Mouse (Mus musculus) liver, postnatal 0 days (tissue): ENCODE measurements around the gene Rdh5. TPM values are rescaled to one million over a fixed set of nuclear protein-coding genes. Genes with fewer than 3 reads are reported as not detected.

ENCODE experiments used
- ATAC-seq: fragments of 200-750 bp; cut with Nextera tagmentation; 2 replicates; pipeline ENCODE4 v1.8.0; 2017; ENCODE audit warnings: mild to moderate bottlenecking, moderate library complexity
- DNase-seq: peaks from one replicate; pipeline ENCODE4 v3.0.0-alpha.2; 2016
- H3K27ac ChIP-seq: fragments of 300-500 bp; sonication (generic); 2 replicates; pipeline ENCODE4 v1.5.1; 2014; ENCODE audit warnings: antibody characterized with exemption, moderate library complexity, mild to moderate bottlenecking, low read depth
- H3K27me3 ChIP-seq: fragments of 300-500 bp; sonication (generic); 2 replicates; pipeline ENCODE4 v1.6.1; 2014; ENCODE audit warnings: low read length, control low read depth, mixed read lengths; ENCODE audit not compliant: insufficient read depth
- H3K36me3 ChIP-seq: fragments of 300-500 bp; sonication (generic); replicated peaks from 2 replicates; pipeline ENCODE4 v1.6.1; 2014; ENCODE audit warnings: mild to moderate bottlenecking, control low read depth, low read length, moderate library complexity, mixed read lengths; ENCODE audit not compliant: insufficient read depth
- H3K4me1 ChIP-seq: fragments of 300-500 bp; sonication (generic); 2 replicates; pipeline ENCODE4 v1.6.1; 2014; ENCODE audit warnings: antibody characterized with exemption, mild to moderate bottlenecking, control low read depth; ENCODE audit not compliant: insufficient read depth
- H3K4me2 ChIP-seq: fragments of 300-500 bp; sonication (generic); 2 replicates; pipeline ENCODE4 v1.6.1; 2014; ENCODE audit warnings: low read depth, mild to moderate bottlenecking, low read length, moderate library complexity, mixed read lengths
- H3K4me3 ChIP-seq: fragments of 300-500 bp; sonication (generic); 2 replicates; pipeline ENCODE4 v1.5.1; 2014; ENCODE audit warnings: low read depth, low read length
- H3K9ac ChIP-seq: fragments of 300-500 bp; sonication (generic); replicated peaks from 2 replicates; pipeline ENCODE4 v1.6.1; 2014; ENCODE audit warnings: mild to moderate bottlenecking, moderate library complexity
- H3K9me3 ChIP-seq: fragments of 300-500 bp; sonication (generic); 2 replicates; pipeline ENCODE4 v1.6.1; 2016; ENCODE audit warnings: mild to moderate bottlenecking, control low read depth, low read length, mixed read lengths
- CTCF ChIP-seq: sonication (generic); IDR thresholded peaks from 2 replicates; pipeline ENCODE4 v1.5.1; 2016; ENCODE audit warnings: antibody characterized with exemption, low read depth
- EP300 ChIP-seq: IDR thresholded peaks from 2 replicates; pipeline ENCODE4 v1.6.1; 2016; ENCODE audit warnings: antibody characterized with exemption, low read depth, mild to moderate bottlenecking
- WGBS: fragments of 180-500 bp; shearing (Covaris S2); extraction: QIAGEN DNeasy Blood & Tissue Kit; methylation state at CpG from one replicate; pipeline ENCODE4 v1.1.7; 2014; ENCODE audit not compliant: insufficient replicate concordance; 5-methylcytosine and 5-hydroxymethylcytosine counted together
- polyA plus RNA-seq: library from polyadenylated mRNA; unstranded; fragments of >200 nt; fragmentation: Nextera tagmentation; extraction: Ambion mirVana; gene quantifications from 2 replicates; pipeline ENCODE4 v1.2.1, GENCODE M21; 2015

Rdh5 gene
- polyA plus RNA-seq: 54.5 and 63.1 TPM in 2 replicates

DNA sequence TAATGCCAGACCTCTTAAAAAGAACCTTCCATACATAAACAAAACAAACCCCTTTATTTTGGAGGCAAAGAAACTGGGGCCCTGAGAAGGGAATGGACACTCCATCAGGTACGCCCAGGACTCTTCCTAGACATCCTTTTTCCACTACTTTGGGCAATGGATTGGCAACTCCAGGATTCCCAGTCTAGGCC lies at the start of gene Rdh5:
TSS of gene Rdh5 (minus strand) at position 67 of the 191 bp plus-strand sequence.
- 0 out of 2 replicates have a peak, but pooled peaks cover 3% of the 10 kb centered on the region for H3K36me3 ChIP-seq
- TF ChIP-seq CTCF (no peak), EP300 (no peak)
- ATAC-seq (no peak), DNase-seq (no peak)
- H3K27ac ChIP-seq: peak within 1 kb of the TSS; percentile 92
- H3K4me1 ChIP-seq: peaks cover 37% of the 10 kb centered on the region
- WGBS: 25% methylated on average over 1 of the region's 1 CpGs
- peak within 1 kb of the TSS; percentile 79 for H3K4me2 ChIP-seq
- no peaks in the 10 kb centered on the region for H3K27me3 ChIP-seq
- H3K9ac ChIP-seq: peak within 1 kb of the TSS; percentile 77
- H3K4me3 ChIP-seq: peak within 1 kb of the TSS; percentile 74
- no peaks in the 10 kb centered on the region for H3K9me3 ChIP-seq

DNA sequence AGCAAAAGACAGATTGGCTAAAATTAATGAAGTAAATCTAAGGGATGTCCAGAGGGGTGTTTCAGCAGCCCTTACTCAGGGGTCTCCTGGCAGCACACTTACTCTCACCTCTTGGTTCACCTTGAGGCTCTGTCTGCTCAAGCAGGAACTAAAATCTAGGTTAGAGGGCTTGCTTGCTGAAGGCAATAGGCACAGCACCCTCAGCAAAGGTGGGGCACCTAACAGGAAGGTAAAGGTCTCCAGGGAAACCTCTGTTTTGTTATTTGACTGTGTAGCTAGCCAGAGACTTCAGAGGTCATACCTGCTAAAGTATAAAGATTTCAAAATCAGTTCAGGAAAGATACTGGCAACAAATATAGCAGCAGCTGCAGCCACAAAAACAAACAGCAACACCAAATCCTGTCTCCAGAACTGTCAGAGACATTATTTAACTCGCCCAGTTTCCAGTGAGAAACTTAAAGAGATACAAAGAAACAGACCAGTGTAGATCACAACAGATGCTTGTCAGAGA lies 48.1 kb upstream of the Rdh5 start:
- H3K4me3 ChIP-seq: no peak overlapping the region
- H3K27ac ChIP-seq: no peak overlapping the region
- no peak for TF ChIP-seq EP300
- no peak for TF ChIP-seq CTCF
- H3K9me3 ChIP-seq: no peaks in the 10 kb centered on the region
- peaks cover 5% of the 10 kb centered on the region for H3K27me3 ChIP-seq
- no peak for ATAC-seq
- DNase-seq: no peak
- H3K36me3 ChIP-seq: no peaks in the 10 kb centered on the region
- no peak overlapping the region for H3K9ac ChIP-seq
- H3K4me1 ChIP-seq: 0 out of 2 replicates have a peak, but pooled peaks cover 8% of the 10 kb centered on the region
- WGBS: 27% methylated on average over 1 of the region's 1 CpGs
- H3K4me2 ChIP-seq: no peak overlapping the region

DNA sequence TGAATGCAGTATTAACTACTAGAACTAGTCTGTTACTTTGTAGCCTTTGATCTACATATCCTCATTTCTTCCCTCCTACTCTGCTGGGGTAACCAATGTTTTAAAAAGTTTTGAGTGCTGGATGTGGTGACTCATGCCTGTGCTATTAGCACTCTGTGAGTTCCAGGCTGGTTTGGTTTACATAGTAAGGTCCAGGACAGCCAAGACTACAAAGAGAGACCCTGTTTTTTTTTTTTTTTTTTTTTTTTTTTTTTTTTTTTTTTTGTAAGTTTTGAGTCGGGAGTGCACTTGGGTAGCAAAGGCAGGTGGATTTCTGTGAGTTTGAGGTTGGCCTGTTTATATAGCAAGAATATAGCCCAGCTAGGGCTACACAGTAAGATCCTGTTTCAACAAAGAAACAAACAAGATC lies 45.7 kb upstream of the Rdh5 start:
- Histone ChIP-seq H3K27ac (no peak overlapping the region), H3K4me2 (no peak overlapping the region), H3K4me1 (peaks cover 12% of the 10 kb centered on the region; the same call in 1 of the 2 replicates), H3K9ac (no peak overlapping the region), H3K9me3 (no peaks in the 10 kb centered on the region), H3K27me3 (peaks cover 5% of the 10 kb centered on the region; the same call in 1 of the 2 replicates), H3K36me3 (no peaks in the 10 kb centered on the region), H3K4me3 (no peak overlapping the region)
- ATAC-seq (no peak), DNase-seq (no peak)
- 27% methylated on average over 1 of the region's 1 CpGs for WGBS
- TF ChIP-seq CTCF (no peak), EP300 (no peak)

DNA sequence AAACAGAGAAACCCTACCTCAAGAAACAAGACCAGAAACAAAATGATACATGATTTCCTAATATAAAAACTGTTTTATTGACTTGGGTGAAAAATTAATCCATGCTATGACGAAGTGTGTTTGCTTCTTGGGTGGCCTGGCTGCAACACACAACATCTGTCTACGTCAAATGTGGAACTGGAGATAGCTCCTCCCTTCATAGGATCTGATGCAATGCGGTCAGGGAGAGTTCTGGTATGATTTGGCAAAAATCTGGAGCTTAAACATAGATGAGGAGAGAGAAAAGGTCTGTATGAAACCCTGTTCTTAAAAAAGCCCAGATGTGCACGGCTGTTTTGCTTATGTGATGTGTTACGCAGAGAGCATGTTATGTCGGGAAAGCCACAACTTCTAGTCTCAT lies 43.2 kb upstream of the Rdh5 start:
- Histone ChIP-seq H3K4me3 (no peak overlapping the region), H3K9me3 (no peaks in the 10 kb centered on the region), H3K9ac (no peak overlapping the region), H3K4me2 (no peak overlapping the region), H3K27me3 (peaks cover 5% of the 10 kb centered on the region; the same call in 1 of the 2 replicates), H3K27ac (peak overlapping the region; percentile 85), H3K4me1 (peaks cover 17% of the 10 kb centered on the region), H3K36me3 (no peaks in the 10 kb centered on the region)
- 44% methylated on average over 6 of the region's 6 CpGs for WGBS
- TF ChIP-seq CTCF (no peak), EP300 (0 out of 2 replicates have a peak, but pooled peaks have one; percentile 36)
- no peak for DNase-seq
- peak; percentile 64 for ATAC-seq

DNA sequence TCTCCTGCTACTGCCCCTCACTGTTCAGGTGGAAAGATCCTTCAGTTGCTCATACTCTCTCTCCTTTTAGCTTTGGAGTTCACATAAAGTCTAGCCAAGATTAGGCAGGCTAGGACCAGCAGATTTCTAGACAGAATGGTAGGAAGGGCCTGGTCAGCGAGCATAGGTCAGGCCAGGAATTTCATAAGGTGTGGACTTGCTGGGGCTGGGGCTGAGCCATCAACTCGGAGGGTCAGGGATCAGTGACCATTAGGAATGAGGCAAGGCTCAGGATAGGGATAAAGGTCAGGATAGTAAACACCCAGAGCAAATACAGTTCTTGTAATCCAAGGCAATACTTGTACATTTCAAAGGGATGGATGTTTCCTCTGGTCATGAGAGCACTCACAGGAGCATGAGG lies 42.3 kb upstream of the Rdh5 start:
- H3K27me3 ChIP-seq: no peaks in the 10 kb centered on the region
- H3K4me3 ChIP-seq: no peak overlapping the region
- H3K9ac ChIP-seq: no peak overlapping the region
- peak overlapping the region; percentile 85 for H3K27ac ChIP-seq
- WGBS: 43% methylated on average over 2 of the region's 2 CpGs
- H3K4me2 ChIP-seq: no peak overlapping the region
- H3K4me1 ChIP-seq: peaks cover 18% of the 10 kb centered on the region
- TF ChIP-seq EP300 (no peak; the same call in 1 of the 2 replicates), CTCF (no peak)
- no peaks in the 10 kb centered on the region for H3K9me3 ChIP-seq
- peak; percentile 95 for ATAC-seq
- no peaks in the 10 kb centered on the region for H3K36me3 ChIP-seq
- DNase-seq: peak; percentile 48

DNA sequence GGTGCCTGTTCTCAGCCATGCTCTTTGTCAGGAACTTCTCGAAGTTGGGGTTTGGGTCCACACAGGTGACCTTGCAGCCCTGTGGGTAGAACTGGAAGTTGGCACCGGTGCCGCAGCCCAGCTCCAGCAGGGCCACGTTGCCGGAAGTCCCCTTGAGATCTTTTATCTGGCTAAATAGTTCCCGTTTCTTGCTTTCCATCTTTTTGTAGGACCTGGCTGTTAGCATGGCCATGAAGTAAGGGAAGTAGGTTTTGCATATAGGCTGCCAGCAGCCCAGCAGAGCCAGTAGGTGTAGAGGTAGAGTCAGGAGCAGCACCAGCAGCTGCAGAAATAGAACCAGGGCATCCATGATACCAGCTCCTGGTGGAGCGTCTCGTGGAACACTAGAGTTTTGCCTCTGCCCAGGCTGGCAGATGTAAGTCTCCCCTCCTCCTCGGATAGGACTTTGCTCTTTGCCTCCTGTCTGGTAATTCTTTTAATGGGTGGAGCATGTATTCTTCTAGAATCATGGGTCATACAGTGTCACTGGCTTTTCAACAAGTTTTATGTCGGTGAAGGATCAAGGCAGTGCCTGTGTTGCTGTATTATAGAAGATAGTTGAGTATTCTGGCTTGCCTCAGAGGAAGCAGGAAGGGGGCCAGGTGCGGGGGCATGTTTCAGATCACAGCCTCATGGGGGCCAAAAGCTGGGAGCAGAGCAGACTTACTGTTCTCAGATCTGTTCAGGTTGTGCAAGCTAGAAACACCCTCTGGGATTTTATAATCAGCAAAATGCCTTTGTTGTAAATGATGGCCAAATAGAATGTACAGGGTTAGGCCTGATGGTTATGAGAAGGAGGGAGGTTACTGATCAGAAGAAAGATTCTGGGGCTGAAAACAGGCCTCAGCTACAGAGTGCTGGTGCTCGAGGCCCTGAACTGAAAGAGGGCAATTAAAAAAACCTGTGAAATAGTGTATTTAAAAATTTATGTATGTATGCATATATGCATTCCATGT lies 38.2 kb upstream of the Rdh5 start, which contains the start of gene Mettl7b:
TSS of gene Mettl7b (minus strand) at position 399 of the 995 bp plus-strand sequence.
- H3K36me3 ChIP-seq: no peaks in the 10 kb centered on the region
- 57% methylated on average over 12 of the region's 12 CpGs for WGBS
- H3K27ac ChIP-seq: no peak within 1 kb of the TSS
- peaks cover 11% of the 10 kb centered on the region for H3K4me1 ChIP-seq
- TF ChIP-seq EP300 (no peak), CTCF (no peak)
- no peak for ATAC-seq
- peaks cover 10% of the 10 kb centered on the region for H3K27me3 ChIP-seq
- 0 out of 2 replicates have a peak within 1 kb of the TSS, but pooled peaks have one; percentile 6 for H3K4me2 ChIP-seq
- H3K4me3 ChIP-seq: no peak within 1 kb of the TSS
- no peaks in the 10 kb centered on the region for H3K9me3 ChIP-seq
- H3K9ac ChIP-seq: no peak within 1 kb of the TSS
- no peak for DNase-seq
